Mouse (Mus musculus) forebrain, embryonic 12.5 days (tissue): ENCODE measurements around the gene Il22ra1. TPM values are rescaled to one million over a fixed set of nuclear protein-coding genes. Genes with fewer than 3 reads are reported as not detected.

Experiments used
- ATAC-seq: fragments of 200-750 bp; cut with Nextera tagmentation; 2 replicates; pipeline ENCODE4 v1.8.0; 2017; ENCODE audit warnings: moderate TSS enrichment; ENCODE audit not compliant: low FRiP score
- H3K27ac ChIP-seq: fragments of 300-500 bp; sonication (generic); 2 replicates; pipeline ENCODE4 v1.5.1; 2016; ENCODE audit warnings: mild to moderate bottlenecking
- H3K27me3 ChIP-seq: fragments of 300-500 bp; sonication (generic); 2 replicates; pipeline ENCODE4 v1.6.1; 2016; ENCODE audit warnings: mild to moderate bottlenecking
- H3K36me3 ChIP-seq: fragments of 300-500 bp; sonication (generic); replicated peaks from 2 replicates; pipeline ENCODE4 v1.6.1; 2016; ENCODE audit warnings: mild to moderate bottlenecking
- H3K4me1 ChIP-seq: fragments of 300-500 bp; sonication (generic); 2 replicates; pipeline ENCODE4 v1.6.1; 2016
- H3K4me2 ChIP-seq: fragments of 300-500 bp; sonication (generic); 2 replicates; pipeline ENCODE4 v1.6.1; 2016; ENCODE audit warnings: mild to moderate bottlenecking, moderate library complexity
- H3K4me3 ChIP-seq: fragments of 300-500 bp; sonication (generic); replicated peaks from 2 replicates; pipeline ENCODE4 v1.5.1; 2016; ENCODE audit warnings: mild to moderate bottlenecking
- H3K9ac ChIP-seq: fragments of 300-500 bp; sonication (generic); 2 replicates; pipeline ENCODE4 v1.6.1; 2016; ENCODE audit warnings: mild to moderate bottlenecking
- H3K9me3 ChIP-seq: fragments of 300-500 bp; sonication (generic); 2 replicates; pipeline ENCODE4 v1.6.1; 2016
- WGBS: fragments of 180-500 bp; shearing (Covaris S2); methylation state at CpG from one replicate; pipeline ENCODE4 v1.1.7; 2016; 5-methylcytosine and 5-hydroxymethylcytosine counted together
- polyA plus RNA-seq: library from polyadenylated mRNA; unstranded; fragments of >200 nt; fragmentation: Nextera tagmentation; extraction: Ambion mirVana; gene quantifications from 2 replicates; pipeline ENCODE4 v1.2.1, GENCODE M21; 2016

The Il22ra1 gene
- polyA plus RNA-seq, 1 experiment from 2014 or later: not detected

- H3K36me3 ChIP-seq: no peaks in the 10 kb centered on the region
- no peaks in the 10 kb centered on the region for H3K9me3 ChIP-seq
- H3K4me1 ChIP-seq: peaks cover 12% of the 10 kb centered on the region
- no peak for ATAC-seq
- no peak overlapping the region for H3K4me2 ChIP-seq
- WGBS: 86% methylated on average over 7 of the region's 7 CpGs
- H3K4me3 ChIP-seq: no peak overlapping the region
- peaks cover 18% of the 10 kb centered on the region for H3K27me3 ChIP-seq
- H3K27ac ChIP-seq: no peak overlapping the region
- H3K9ac ChIP-seq: no peak overlapping the region
Measured at GRCm38 (mm10) chr4:135761569-135761968, 33.6 kb downstream of the Il22ra1 start.

DNA sequence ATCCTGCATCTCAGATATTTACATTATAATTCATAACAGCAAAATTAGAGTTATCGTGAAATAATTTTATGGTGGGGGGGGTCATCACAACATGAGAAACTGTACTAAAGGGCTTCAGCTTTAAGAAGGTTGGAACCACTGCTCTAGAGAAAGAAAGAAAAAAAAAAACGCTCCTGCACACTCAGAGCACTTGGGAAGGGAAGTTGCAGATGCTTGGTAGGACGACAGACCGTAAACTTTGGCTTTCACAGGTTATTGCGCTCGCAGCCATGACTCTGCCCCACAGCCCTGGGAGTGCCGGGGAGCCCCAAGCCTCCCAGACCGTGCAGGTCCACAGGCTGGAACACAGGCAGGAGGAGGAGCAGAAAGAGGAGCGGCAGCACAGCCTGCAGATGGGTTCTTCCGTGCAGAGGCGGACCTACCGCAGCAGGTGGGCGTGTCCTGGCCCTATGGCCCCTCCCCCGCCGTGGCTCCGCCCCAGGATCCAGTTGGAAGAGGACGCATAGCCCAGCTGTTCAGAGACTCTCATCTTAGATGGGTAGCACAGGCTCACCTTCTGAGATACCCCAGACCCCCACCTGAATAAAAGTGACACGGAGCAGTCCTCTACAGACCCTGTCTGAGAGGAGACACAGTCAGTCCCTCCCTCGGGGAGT lies 34.4 kb downstream of the Il22ra1 start:
- no peak overlapping the region for H3K27ac ChIP-seq
- no peaks in the 10 kb centered on the region for H3K36me3 ChIP-seq
- WGBS: 10% methylated on average over 19 of the region's 19 CpGs
- no peaks in the 10 kb centered on the region for H3K9me3 ChIP-seq
- peaks cover 12% of the 10 kb centered on the region for H3K4me1 ChIP-seq
- peak overlapping the region; percentile 33; the same call in 1 of the 2 replicates for H3K9ac ChIP-seq
- peak; percentile 68 for ATAC-seq
- peak overlapping the region; percentile 30 for H3K4me3 ChIP-seq
- H3K27me3 ChIP-seq: peaks cover 18% of the 10 kb centered on the region
- H3K4me2 ChIP-seq: peak overlapping the region; percentile 55

DNA sequence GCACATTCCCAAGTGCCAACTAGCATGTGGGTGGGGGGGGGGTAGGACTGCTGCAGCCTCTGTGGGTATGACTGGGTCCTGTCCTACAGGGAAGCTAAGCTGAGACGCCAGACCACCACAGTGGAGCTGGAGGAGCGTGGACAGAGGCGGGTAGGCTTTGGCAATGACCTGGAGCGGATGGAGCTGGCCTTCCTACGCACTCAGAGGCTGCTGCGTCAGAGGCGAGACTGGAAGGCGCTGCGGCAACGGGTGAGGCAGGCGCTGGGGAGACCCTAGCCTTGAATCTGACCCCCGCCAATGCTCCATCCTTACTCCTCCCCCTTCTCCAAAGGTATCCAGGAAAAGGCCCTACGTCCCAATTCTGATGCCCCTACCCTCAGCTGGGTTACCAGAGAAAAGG lies 36.7 kb downstream of the Il22ra1 start:
- H3K36me3 ChIP-seq: no peaks in the 10 kb centered on the region

GRCm38 (mm10) chr4:135765707-135766106 lies 37.7 kb downstream of the Il22ra1 start:
- H3K9me3 ChIP-seq: no peaks in the 10 kb centered on the region
- no peak overlapping the region for H3K4me2 ChIP-seq
- no peak overlapping the region for H3K9ac ChIP-seq
- H3K4me3 ChIP-seq: no peak overlapping the region
- WGBS: 81% methylated on average over 8 of the region's 8 CpGs
- H3K4me1 ChIP-seq: peaks cover 10% of the 10 kb centered on the region
- peaks cover 6% of the 10 kb centered on the region; the same call in 1 of the 2 replicates for H3K27me3 ChIP-seq
- H3K27ac ChIP-seq: no peak overlapping the region
- H3K36me3 ChIP-seq: no peaks in the 10 kb centered on the region
- ATAC-seq: no peak

More for the DNA sequence above, 36.7 kb downstream of the Il22ra1 start:
- no peak overlapping the region for H3K27ac ChIP-seq
- peaks cover 8% of the 10 kb centered on the region; the same call in 1 of the 2 replicates for H3K27me3 ChIP-seq
- no peak overlapping the region for H3K4me3 ChIP-seq
- H3K9me3 ChIP-seq: no peaks in the 10 kb centered on the region
- 89% methylated on average over 13 of the region's 13 CpGs for WGBS
- H3K4me1 ChIP-seq: peaks cover 10% of the 10 kb centered on the region
- no peak overlapping the region for H3K4me2 ChIP-seq
- H3K9ac ChIP-seq: no peak overlapping the region
- ATAC-seq: no peak

DNA sequence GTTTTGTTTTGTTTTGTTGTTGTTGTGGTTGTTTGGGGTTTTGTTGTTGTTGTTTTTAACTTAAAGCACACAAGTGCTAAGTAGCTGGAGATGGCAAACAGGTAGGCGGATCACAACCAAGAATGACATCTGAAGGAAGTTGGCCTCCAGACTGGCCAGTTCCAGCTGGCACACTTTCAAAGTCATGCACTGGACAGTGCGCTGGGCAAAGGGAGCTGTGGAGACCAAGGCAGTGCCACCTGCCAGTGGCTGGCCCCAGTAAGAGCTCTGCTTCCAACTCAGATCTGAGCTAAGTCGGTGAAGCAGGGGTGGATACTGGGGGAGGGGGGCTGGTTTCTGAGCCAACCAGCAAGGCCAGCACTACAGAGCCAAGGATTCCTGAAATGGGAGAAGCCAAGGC lies 39.0 kb downstream of the Il22ra1 start:
- Histone ChIP-seq H3K9me3 (no peaks in the 10 kb centered on the region), H3K27ac (no peak overlapping the region), H3K4me2 (no peak overlapping the region), H3K27me3 (no peaks in the 10 kb centered on the region), H3K36me3 (no peaks in the 10 kb centered on the region), H3K4me3 (no peak overlapping the region), H3K9ac (no peak overlapping the region), H3K4me1 (peaks cover 7% of the 10 kb centered on the region)
- WGBS: 91% methylated on average over 3 of the region's 3 CpGs
- no peak for ATAC-seq

DNA sequence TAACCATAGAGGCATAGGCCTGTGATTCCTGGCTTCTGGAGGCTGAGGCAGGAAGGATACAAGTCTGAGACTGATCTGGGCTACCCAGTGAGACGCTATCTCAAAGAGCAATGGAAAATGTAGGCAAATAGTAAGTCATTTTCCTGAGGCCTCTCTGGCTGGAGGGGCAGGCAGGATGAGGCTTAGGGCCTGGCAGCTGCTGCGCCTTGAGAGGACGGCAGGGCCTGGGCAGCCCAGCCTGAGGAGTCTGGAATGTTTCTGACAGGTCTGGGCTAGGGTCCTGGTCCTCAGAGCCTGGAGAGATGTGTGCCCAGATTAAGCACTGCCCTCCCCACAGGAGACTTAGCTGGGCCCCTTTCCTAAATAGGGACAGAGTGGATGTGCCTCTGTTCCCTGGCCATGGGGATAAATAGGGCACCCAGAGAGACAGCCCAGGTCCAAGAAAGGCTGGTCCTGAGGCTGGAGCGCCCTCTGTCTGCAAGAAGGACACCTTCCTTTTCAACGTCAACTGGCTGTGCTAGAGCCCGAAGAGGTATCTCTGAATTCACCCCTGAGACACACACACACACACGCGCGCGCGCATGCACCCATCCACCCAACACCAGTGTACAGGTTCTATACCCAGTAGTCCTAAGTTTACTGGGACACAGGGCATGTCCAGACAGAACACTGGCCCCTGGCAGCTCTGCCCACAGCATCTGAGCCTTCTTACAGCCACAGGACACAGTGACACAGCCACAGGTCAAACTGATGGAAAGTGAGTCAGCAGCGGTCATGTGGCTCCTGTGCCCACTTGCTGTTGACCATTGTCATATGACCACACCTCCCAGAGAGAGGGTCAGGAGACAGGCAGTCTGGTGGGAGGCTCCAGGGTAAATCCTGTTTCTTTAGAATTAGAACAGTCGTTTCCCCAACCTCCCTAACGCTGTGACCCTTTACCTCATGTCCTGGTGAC lies 40.9 kb downstream of the Il22ra1 start:
- H3K9ac ChIP-seq: no peak overlapping the region
- no peaks in the 10 kb centered on the region for H3K9me3 ChIP-seq
- no peak overlapping the region for H3K27ac ChIP-seq
- no peak overlapping the region for H3K4me2 ChIP-seq
- no peaks in the 10 kb centered on the region for H3K27me3 ChIP-seq
- 0 out of 2 replicates have a peak, but pooled peaks cover 2% of the 10 kb centered on the region for H3K4me1 ChIP-seq
- no peaks in the 10 kb centered on the region for H3K36me3 ChIP-seq
- 65% methylated on average over 14 of the region's 14 CpGs for WGBS
- no peak overlapping the region for H3K4me3 ChIP-seq
- ATAC-seq: no peak

GRCm38 (mm10) chr4:135770611-135771305 lies 42.8 kb downstream of the Il22ra1 start:
- no peaks in the 10 kb centered on the region for H3K36me3 ChIP-seq
- no peak overlapping the region for H3K9ac ChIP-seq
- ATAC-seq: no peak
- H3K4me3 ChIP-seq: no peak overlapping the region
- no peak overlapping the region for H3K27ac ChIP-seq
- H3K4me2 ChIP-seq: no peak overlapping the region
- H3K9me3 ChIP-seq: no peaks in the 10 kb centered on the region
- H3K4me1 ChIP-seq: 0 out of 2 replicates have a peak, but pooled peaks cover 2% of the 10 kb centered on the region
- no peaks in the 10 kb centered on the region for H3K27me3 ChIP-seq
- whole genome bisulfite sequencing: 87% methylated on average over 18 of the region's 18 CpGs

DNA sequence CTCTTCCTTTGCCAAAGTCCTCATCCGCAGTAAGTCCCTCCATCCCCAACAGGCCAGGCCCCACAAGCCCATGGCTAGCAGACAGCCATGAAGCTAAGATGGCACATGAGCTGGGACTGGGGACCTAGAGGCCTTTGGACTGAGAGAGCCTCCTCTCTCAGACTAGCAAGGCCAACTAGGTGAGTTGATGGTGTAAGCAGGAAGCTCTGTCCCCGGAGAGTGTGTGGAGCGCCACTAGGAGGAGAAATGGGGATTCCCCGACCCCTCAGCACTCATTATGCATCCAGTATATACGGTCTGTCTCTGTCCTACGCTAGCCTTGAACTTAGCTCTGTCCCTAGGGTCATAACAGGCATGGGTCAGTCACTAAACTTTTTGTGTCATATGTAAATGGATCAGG lies 43.6 kb downstream of the Il22ra1 start:
- Histone ChIP-seq H3K4me3 (no peak overlapping the region), H3K9ac (no peak overlapping the region), H3K4me2 (no peak overlapping the region), H3K4me1 (0 out of 2 replicates have a peak, but pooled peaks cover 2% of the 10 kb centered on the region), H3K36me3 (no peaks in the 10 kb centered on the region), H3K27me3 (no peaks in the 10 kb centered on the region), H3K27ac (no peak overlapping the region), H3K9me3 (no peaks in the 10 kb centered on the region)
- ATAC-seq: no peak
- 92% methylated on average over 6 of the region's 6 CpGs for WGBS

DNA sequence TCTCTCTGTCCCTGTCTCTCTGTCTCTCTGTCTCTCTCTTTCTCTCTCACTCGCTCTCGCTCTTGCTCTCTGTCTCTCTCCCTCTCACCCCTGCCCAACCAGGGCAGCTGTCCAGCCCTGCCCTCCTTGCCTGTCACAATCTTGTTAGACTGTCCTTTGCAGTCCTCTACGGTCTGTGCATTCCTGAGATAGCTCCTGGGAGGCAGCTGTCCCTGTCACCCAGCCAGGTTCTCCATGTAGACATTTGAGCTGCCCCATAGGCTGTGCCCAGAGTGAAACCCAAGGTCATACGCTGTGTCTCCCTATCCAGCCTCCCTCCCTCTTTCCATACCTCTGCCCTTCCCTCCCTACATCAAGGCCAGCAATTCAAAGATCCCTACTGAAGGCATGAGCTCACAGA lies 44.7 kb downstream of the Il22ra1 start:
- Histone ChIP-seq H3K4me2 (no peak overlapping the region), H3K36me3 (no peaks in the 10 kb centered on the region), H3K9ac (no peak overlapping the region), H3K4me3 (no peak overlapping the region), H3K27ac (no peak overlapping the region), H3K4me1 (0 out of 2 replicates have a peak, but pooled peaks cover 2% of the 10 kb centered on the region), H3K9me3 (no peaks in the 10 kb centered on the region), H3K27me3 (no peaks in the 10 kb centered on the region)
- WGBS: 79% methylated on average over 4 of the region's 4 CpGs
- no peak for ATAC-seq

GRCm38 (mm10) chr4:135774496-135774895 lies 46.5 kb downstream of the Il22ra1 start:
- H3K4me3 ChIP-seq: no peak overlapping the region
- H3K4me2 ChIP-seq: no peak overlapping the region
- no peak overlapping the region for H3K9ac ChIP-seq
- 68% methylated on average over 8 of the region's 8 CpGs for WGBS
- H3K36me3 ChIP-seq: no peaks in the 10 kb centered on the region
- no peaks in the 10 kb centered on the region for H3K4me1 ChIP-seq
- no peaks in the 10 kb centered on the region for H3K9me3 ChIP-seq
- H3K27me3 ChIP-seq: no peaks in the 10 kb centered on the region
- no peak overlapping the region for H3K27ac ChIP-seq
- no peak for ATAC-seq

GRCm38 (mm10) chr4:135776850-135777249 lies 48.9 kb downstream of the Il22ra1 start:
- ATAC-seq: no peak
- Histone ChIP-seq H3K36me3 (no peaks in the 10 kb centered on the region), H3K9ac (no peak overlapping the region), H3K4me1 (no peaks in the 10 kb centered on the region), H3K27me3 (no peaks in the 10 kb centered on the region), H3K4me2 (no peak overlapping the region), H3K27ac (no peak overlapping the region), H3K4me3 (no peak overlapping the region), H3K9me3 (no peaks in the 10 kb centered on the region)
- WGBS: 88% methylated on average over 4 of the region's 4 CpGs

GRCm38 (mm10) chr4:135779661-135780060 lies 51.7 kb downstream of the Il22ra1 start:
- H3K27ac ChIP-seq: no peak overlapping the region
- no peak overlapping the region for H3K4me3 ChIP-seq
- H3K4me2 ChIP-seq: no peak overlapping the region
- no peaks in the 10 kb centered on the region for H3K36me3 ChIP-seq
- H3K9ac ChIP-seq: no peak overlapping the region
- no peaks in the 10 kb centered on the region for H3K27me3 ChIP-seq
- 79% methylated on average over 9 of the region's 9 CpGs for WGBS
- no peaks in the 10 kb centered on the region for H3K9me3 ChIP-seq
- H3K4me1 ChIP-seq: no peaks in the 10 kb centered on the region
- ATAC-seq: no peak
